Mouse (Mus musculus) olfactory bulb, adult 2 months (tissue): ENCODE measurements around the gene Phka1.

Experiments used
- CTCF ChIP-seq: fragments of 200-500 bp; IDR thresholded peaks from 2 replicates; pipeline ENCODE4 v1.5.1; 2012; ENCODE audit warnings: low read depth, mild to moderate bottlenecking, low read length, moderate library complexity; ENCODE audit not compliant: insufficient read depth
- POLR2A ChIP-seq: fragments of 200-500 bp; IDR thresholded peaks from 2 replicates; pipeline ENCODE4 v1.6.1; 2012; ENCODE audit warnings: mild to moderate bottlenecking, low read depth, low read length, moderate library complexity; ENCODE audit not compliant: insufficient read depth

DNA sequence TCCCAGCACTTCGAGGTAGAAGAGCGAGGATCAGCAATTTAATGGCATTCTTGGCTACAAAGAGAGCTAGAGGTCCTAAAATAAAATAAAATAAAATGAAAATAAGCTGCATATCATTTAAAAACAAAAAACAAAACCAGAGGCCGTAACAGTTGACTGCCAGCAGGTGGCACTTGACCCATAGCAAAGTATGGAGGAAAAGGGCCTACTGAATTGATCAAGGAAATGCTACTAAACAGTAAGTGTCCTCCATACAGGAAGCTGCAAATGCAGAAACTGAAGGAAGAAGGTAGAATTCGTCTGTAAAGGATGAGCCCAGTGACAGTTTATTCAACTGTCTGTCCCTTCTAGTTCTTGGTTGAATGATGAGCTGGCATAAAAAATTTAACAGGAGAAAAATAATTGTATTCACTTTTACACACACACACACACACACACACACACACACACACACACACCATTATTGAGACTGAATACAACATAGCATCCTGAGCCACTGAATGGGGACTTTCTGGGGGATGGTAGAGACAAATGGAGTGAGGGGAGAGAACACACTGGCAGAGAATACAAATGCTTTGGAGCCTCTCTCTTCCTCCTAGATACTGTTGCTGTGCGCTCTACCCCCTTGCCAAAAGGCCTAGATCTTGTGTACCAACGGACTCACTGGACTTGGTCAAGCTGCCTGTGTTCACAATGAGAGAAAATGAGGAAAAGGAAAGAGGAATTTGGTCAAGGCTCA is 149.9 kb downstream of the Phka1 start:
- no peak for TF ChIP-seq POLR2A
- no peak for TF ChIP-seq CTCF
